Mouse (Mus musculus) midbrain, embryonic 14.5 days (tissue): ENCODE measurements at regions not wholly inside any gene's neighbourhood (a gene's known extent, or its start where the extent isn't known, plus 50 kb on each side); places are given as distances from the start of the nearest gene placed in this dataset.
A peak's percentile ranks its signal among the peaks of the same experiment; 100 is the strongest.

Source experiments
- ATAC-seq: fragments of 200-750 bp; cut with Nextera tagmentation; 2 replicates; pipeline ENCODE4 v1.8.0; 2017; ENCODE audit warnings: moderate number of reproducible peaks, moderate library complexity; ENCODE audit not compliant: low FRiP score, low TSS enrichment
- DNase-seq: peaks from one replicate; pipeline ENCODE4 v3.0.0-alpha.2; 2015
- H3K27ac ChIP-seq: fragments of 300-500 bp; sonication (generic); replicated peaks from 2 replicates; pipeline ENCODE4 v1.5.1; 2014; ENCODE audit warnings: mild to moderate bottlenecking, low read depth, low read length, moderate library complexity
- H3K27me3 ChIP-seq: fragments of 300-500 bp; sonication (generic); 2 replicates; pipeline ENCODE4 v1.6.1; 2014; ENCODE audit warnings: low read length, control low read depth, mixed read lengths; ENCODE audit not compliant: control insufficient read depth, insufficient read depth
- H3K36me3 ChIP-seq: fragments of 300-500 bp; sonication (generic); 2 replicates; pipeline ENCODE4 v1.6.1; 2014; ENCODE audit warnings: low read length, control low read depth; ENCODE audit not compliant: control insufficient read depth, insufficient read depth
- H3K4me1 ChIP-seq: fragments of 300-500 bp; sonication (generic); 2 replicates; pipeline ENCODE4 v1.6.1; 2014; ENCODE audit warnings: mild to moderate bottlenecking, antibody characterized with exemption, low read length, control low read depth; ENCODE audit not compliant: control insufficient read depth, insufficient read depth
- H3K4me2 ChIP-seq: fragments of 300-500 bp; sonication (generic); 2 replicates; pipeline ENCODE4 v1.6.1; 2014; ENCODE audit warnings: mild to moderate bottlenecking, low read length, moderate library complexity
- H3K4me3 ChIP-seq: fragments of 300-500 bp; sonication (generic); replicated peaks from 2 replicates; pipeline ENCODE4 v1.5.1; 2014; ENCODE audit warnings: low read depth, low read length
- H3K9ac ChIP-seq: fragments of 300-500 bp; sonication (generic); replicated peaks from 2 replicates; pipeline ENCODE4 v1.6.1; 2014; ENCODE audit warnings: mild to moderate bottlenecking, low read length, moderate library complexity
- H3K9me3 ChIP-seq: fragments of 300-500 bp; sonication (generic); 2 replicates; pipeline ENCODE4 v1.6.1; 2016; ENCODE audit warnings: low read length, control low read depth, mixed read lengths; ENCODE audit not compliant: control insufficient read depth
- WGBS: fragments of 180-500 bp; shearing (Covaris S2); extraction: QIAGEN DNeasy Blood & Tissue Kit; methylation state at CpG from one replicate; pipeline ENCODE4 v1.1.7; 2014; 5-methylcytosine and 5-hydroxymethylcytosine counted together

- DNase-seq = no peak
- Histone ChIP-seq H3K27ac (no peak overlapping the region), H3K4me1 (no peaks in the 10 kb centered on the region), H3K36me3 (no peaks in the 10 kb centered on the region), H3K4me2 (no peak overlapping the region), H3K9ac (no peak overlapping the region), H3K27me3 (no peaks in the 10 kb centered on the region), H3K4me3 (no peak overlapping the region), H3K9me3 (no peaks in the 10 kb centered on the region)
- ATAC-seq = no peak
- WGBS = 88% methylated on average over 8 of the region's 8 CpGs
Observed at GRCm38 (mm10) chr4:152941159-152941558, 463.5 kb upstream of the Kcnab2 start.

- Histone ChIP-seq H3K4me2 (no peak overlapping the region), H3K4me3 (no peak overlapping the region), H3K9me3 (no peaks in the 10 kb centered on the region), H3K27me3 (no peaks in the 10 kb centered on the region), H3K4me1 (no peaks in the 10 kb centered on the region), H3K9ac (no peak overlapping the region), H3K27ac (no peak overlapping the region), H3K36me3 (no peaks in the 10 kb centered on the region)
- ATAC-seq (no peak), DNase-seq (no peak)
- 84% methylated on average over 2 of the region's 2 CpGs for WGBS
Observed at GRCm38 (mm10) chr4:152936614-152937013, 458.9 kb upstream of the Kcnab2 start.

- H3K4me2 ChIP-seq = no peak overlapping the region
- no peak overlapping the region for H3K27ac ChIP-seq
- H3K9ac ChIP-seq = no peak overlapping the region
- H3K9me3 ChIP-seq = no peaks in the 10 kb centered on the region
- no peak for DNase-seq
- H3K27me3 ChIP-seq = no peaks in the 10 kb centered on the region
- no peak overlapping the region for H3K4me3 ChIP-seq
- no peak for ATAC-seq
- no peaks in the 10 kb centered on the region for H3K36me3 ChIP-seq
- no peaks in the 10 kb centered on the region for H3K4me1 ChIP-seq
- 91% methylated on average over 3 of the region's 3 CpGs for WGBS
Observed at GRCm38 (mm10) chr4:152935484-152935883, 457.8 kb upstream of the Kcnab2 start.

GRCm38 (mm10) chr4:152928422-152928985 lies 450.8 kb upstream of the Kcnab2 start:
- DNase-seq (no peak), ATAC-seq (no peak)
- WGBS = 72% methylated on average over 5 of the region's 5 CpGs
- H3K4me1 ChIP-seq = no peaks in the 10 kb centered on the region
- H3K36me3 ChIP-seq = no peaks in the 10 kb centered on the region
- H3K27me3 ChIP-seq = no peaks in the 10 kb centered on the region
- H3K4me2 ChIP-seq = no peak overlapping the region
- no peak overlapping the region for H3K9ac ChIP-seq
- no peak overlapping the region for H3K4me3 ChIP-seq
- H3K27ac ChIP-seq = no peak overlapping the region
- peaks cover 5% of the 10 kb centered on the region for H3K9me3 ChIP-seq

GRCm38 (mm10) chr4:152920261-152920660 lies 442.6 kb upstream of the Kcnab2 start:
- Histone ChIP-seq H3K9me3 (no peaks in the 10 kb centered on the region), H3K4me3 (no peak overlapping the region), H3K9ac (no peak overlapping the region), H3K36me3 (no peaks in the 10 kb centered on the region), H3K27me3 (no peaks in the 10 kb centered on the region), H3K4me2 (no peak overlapping the region), H3K27ac (no peak overlapping the region), H3K4me1 (peaks cover 9% of the 10 kb centered on the region)
- 77% methylated on average over 3 of the region's 3 CpGs for WGBS
- ATAC-seq = no peak
- DNase-seq = no peak

- ATAC-seq (no peak), DNase-seq (no peak)
- Histone ChIP-seq H3K4me3 (no peak overlapping the region), H3K27ac (no peak overlapping the region), H3K9me3 (no peaks in the 10 kb centered on the region), H3K36me3 (no peaks in the 10 kb centered on the region), H3K9ac (no peak overlapping the region), H3K4me2 (no peak overlapping the region), H3K27me3 (no peaks in the 10 kb centered on the region), H3K4me1 (peaks cover 9% of the 10 kb centered on the region)
- WGBS = 90% methylated on average over 1 of the region's 1 CpGs
Observed at GRCm38 (mm10) chr4:152919851-152920250, 442.2 kb upstream of the Kcnab2 start.

- Histone ChIP-seq H3K4me2 (peak overlapping the region; percentile 0; the same call in 1 of the 2 replicates), H3K27ac (peak overlapping the region; percentile 47; the same call in 1 of the 2 replicates), H3K27me3 (no peaks in the 10 kb centered on the region), H3K36me3 (no peaks in the 10 kb centered on the region), H3K9me3 (no peaks in the 10 kb centered on the region), H3K4me1 (peaks cover 9% of the 10 kb centered on the region), H3K9ac (no peak overlapping the region), H3K4me3 (no peak overlapping the region)
- no peak for ATAC-seq
- 2% methylated on average over 7 of the region's 7 CpGs for WGBS
- peak; percentile 56 for DNase-seq
Observed at GRCm38 (mm10) chr4:152916576-152916975, 438.9 kb upstream of the Kcnab2 start.

GRCm38 (mm10) chr4:152913497-152913896 lies 435.8 kb upstream of the Kcnab2 start:
- WGBS = 27% methylated on average over 10 of the region's 10 CpGs
- no peaks in the 10 kb centered on the region for H3K36me3 ChIP-seq
- DNase-seq (peak; percentile 40), ATAC-seq (no peak)
- H3K27ac ChIP-seq = no peak overlapping the region
- H3K9me3 ChIP-seq = no peaks in the 10 kb centered on the region
- H3K4me1 ChIP-seq = peaks cover 9% of the 10 kb centered on the region
- H3K27me3 ChIP-seq = no peaks in the 10 kb centered on the region
- 0 out of 2 replicates have a peak overlapping the region, but pooled peaks have one; percentile 17 for H3K4me2 ChIP-seq
- no peak overlapping the region for H3K4me3 ChIP-seq
- H3K9ac ChIP-seq = no peak overlapping the region

- H3K4me3 ChIP-seq = no peak overlapping the region
- WGBS = 37% methylated on average over 10 of the region's 10 CpGs
- ATAC-seq = no peak
- no peak overlapping the region for H3K4me2 ChIP-seq
- no peak for DNase-seq
- no peaks in the 10 kb centered on the region for H3K9me3 ChIP-seq
- no peak overlapping the region for H3K9ac ChIP-seq
- no peaks in the 10 kb centered on the region for H3K27me3 ChIP-seq
- peaks cover 9% of the 10 kb centered on the region for H3K4me1 ChIP-seq
- no peaks in the 10 kb centered on the region for H3K36me3 ChIP-seq
- no peak overlapping the region for H3K27ac ChIP-seq
Observed at GRCm38 (mm10) chr4:152912846-152913245, 435.2 kb upstream of the Kcnab2 start.
